Mouse (Mus musculus): ENCODE measurements around the gene Zfp946. TPM values are rescaled to one million over a fixed set of nuclear protein-coding genes. Genes with fewer than 3 reads are reported as not detected.

Gene Zfp946
- total RNA-seq (2021), result 10 to 100 TPM; 10.9 to 12.3 TPM

DNA sequence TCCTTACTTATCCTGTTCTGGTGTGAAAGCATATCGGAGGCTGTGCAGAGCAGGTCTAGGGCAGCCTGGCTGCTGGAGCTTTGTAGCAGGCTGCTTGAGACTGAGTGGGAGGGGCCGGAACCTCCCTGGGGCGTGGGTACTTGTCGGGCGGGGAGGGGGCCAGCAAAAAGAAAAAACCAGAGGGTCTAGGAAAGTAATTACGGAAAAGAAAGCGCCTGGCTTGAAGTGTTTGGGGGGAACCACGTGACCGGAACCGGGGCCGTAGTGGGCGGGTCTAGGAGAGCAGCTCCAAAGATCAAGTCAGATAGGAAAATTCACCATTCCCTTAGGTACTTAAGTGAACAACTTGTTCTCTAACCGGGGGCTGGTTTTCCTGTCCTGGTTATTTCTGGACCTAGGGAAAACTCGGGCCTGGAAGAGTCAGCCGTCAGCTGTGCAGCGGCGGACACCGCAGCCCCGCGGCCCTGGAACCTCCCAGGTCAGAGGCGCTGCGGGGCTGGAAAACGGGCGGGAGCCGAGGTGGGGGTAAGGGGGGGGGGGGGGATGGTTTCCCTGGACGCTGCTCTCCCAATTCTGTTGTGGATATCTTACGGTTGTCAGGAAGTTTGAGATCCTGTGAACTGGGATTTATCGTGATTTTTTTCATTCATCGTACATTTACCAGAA lies at the start of gene Zfp946:
Gene Zfp946, plus strand, starts transcription at position 271 of the 666 bp plus-strand sequence.
- peak; percentile 71 to 73 for DNase-seq

DNA sequence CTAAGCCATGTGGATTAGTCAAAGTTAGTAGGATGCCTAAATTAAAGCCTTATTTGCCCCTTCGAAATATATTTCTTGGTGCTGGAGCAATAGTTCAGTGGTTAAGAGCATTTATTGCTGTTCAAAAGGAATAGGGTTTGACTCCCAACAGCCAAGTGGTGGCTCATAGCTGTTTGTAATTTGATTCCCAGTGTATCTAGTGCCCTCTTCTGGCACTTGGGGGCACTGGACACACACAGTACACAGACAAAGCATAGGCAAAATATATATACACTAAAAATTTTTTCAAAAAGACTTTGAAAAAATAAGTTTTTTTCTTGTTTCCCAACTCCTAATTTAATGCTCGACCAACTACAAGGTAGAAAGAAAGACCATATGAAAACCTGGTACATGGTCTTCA lies 13.3 kb upstream of the Zfp946 start:
- no peak for DNase-seq

DNA sequence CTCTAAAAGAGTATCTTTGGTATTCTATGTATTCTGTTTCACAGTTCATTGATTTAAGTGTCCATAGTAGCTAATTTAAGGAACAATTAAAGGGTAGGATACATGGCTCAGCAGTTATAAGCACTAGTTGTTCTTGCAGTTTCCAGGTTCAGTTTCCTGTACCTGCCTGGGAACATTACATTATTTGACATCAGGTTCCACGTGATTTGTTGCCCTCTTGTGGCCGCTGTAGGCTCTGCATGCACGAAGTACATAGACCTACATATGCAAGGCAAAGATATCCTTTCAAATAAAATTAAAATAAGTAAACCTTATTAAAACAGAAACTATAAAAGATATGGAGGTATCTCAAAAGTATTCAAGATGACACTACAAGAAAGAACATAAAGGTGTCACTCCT lies 6.5 kb upstream of the Zfp946 start:
- DNase-seq, result peak; percentile 15 to 19

DNA sequence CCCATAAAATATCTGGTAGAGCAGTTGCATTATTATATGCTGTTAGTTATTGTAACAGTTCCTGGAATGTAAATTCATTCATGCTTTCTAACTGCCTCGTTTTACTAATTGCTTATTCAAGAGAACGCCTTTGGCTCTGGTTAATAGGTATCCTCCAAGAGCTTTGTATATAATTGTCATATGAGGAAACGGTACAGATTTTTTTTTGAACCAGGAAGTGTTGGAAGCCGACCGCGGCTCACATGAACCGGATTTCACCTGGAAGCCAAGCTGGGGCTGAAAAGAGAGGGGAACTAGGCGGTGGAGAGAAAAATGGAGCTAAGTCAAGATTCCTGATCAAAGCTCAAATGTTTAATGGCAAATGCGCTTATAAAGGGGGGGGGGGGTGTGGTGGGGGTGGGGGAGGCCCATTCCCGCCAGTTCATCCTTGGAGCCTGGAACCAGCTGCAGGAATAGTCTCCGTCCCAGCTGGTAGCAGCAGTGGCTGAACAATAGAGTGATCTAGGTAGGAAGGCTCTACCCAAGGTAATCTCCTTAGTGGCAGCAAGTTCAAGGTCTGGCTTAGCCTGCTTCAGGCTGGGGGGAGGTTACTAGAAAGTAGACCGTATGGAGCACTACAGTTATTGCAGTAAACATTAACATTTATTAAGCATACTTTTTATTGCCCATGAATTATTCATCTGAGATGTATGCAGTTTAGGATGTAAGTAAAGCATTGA lies 773 bp downstream of the Zfp946 start:
- DNase-seq, result peak in 1 of 2 experiments; percentile 3

DNA sequence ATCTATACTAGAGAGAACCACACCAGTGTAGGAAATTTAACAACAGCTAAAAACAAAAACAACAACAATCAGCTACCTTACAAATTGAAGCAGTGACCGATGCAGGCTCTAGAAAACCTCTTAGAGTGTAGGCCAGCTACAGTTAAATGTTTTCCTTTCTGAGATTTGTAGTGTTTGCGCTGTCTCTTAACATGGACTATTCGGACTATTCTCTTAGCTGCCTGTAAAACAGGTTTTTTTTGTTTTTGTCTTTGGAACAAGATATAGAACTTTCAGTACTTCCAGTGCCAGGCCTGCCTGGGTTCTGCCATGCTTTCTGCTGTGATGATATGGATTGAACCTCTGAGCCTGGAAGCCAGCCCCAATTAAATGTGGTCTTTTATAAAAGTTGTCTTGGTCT lies 23.7 kb downstream of the Zfp946 start:
- DNase-seq, result no peak

DNA sequence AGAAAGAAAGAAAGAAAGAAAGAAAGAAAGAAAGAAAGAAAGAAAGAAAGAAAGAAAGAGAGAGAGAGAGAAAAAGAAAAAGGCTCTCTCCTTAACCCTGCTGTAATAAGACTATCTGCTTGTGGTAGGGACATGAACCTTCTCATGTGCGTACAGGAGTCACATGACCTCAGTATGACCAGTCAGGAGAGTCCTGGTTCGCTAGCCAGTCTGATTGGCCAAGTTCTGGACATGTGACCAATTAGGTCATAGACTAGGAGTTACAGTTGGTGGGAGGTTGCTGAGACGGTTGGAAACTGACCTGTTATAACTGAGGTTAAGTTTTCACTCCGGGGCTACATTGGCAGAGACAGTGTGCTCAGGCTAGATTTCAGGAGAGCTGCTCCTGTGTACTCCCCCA lies 73.1 kb downstream of the Zfp946 start:
- no peak for DNase-seq

Other genes with a start within 250 kb of the Zfp946 start
- gene Zfp994, start 198.6 kb upstream of the Zfp946 start, total RNA-seq (2021), result 1 to 10 TPM; 4.9 to 5.3 TPM
- gene CT030661.1, start 109.4 kb upstream of the Zfp946 start, total RNA-seq (2021), result 10 to 100 TPM; 11.2 to 11.9 TPM
- 10 to 100 TPM; 10.2 to 11.6 TPM for gene Zfp944, start 62.8 kb upstream of the Zfp946 start, total RNA-seq (2021)
- 10 to 100 TPM; 12.6 to 12.9 TPM for gene Zfp758, start 62.8 kb upstream of the Zfp946 start, total RNA-seq (2021)
- gene Vmn2r111, start 149.3 kb downstream of the Zfp946 start, total RNA-seq (2021), result not detected
- not detected for gene Vmn2r112, start 176.7 kb downstream of the Zfp946 start, total RNA-seq (2021)

Measured in layer of hippocampus, postnatal 36 days (tissue).